Mouse (Mus musculus) heart, adult 2 months (tissue): ENCODE data around the gene Olfr1308.

Source experiments
- CTCF ChIP-seq: fragments of 200-600 bp; IDR thresholded peaks from 2 replicates; pipeline ENCODE4 v1.8.1; 2022; ENCODE audit warnings: antibody characterized with exemption, mild to moderate bottlenecking, moderate library complexity
- EP300 ChIP-seq: fragments of 200-500 bp; IDR thresholded peaks from 2 replicates; pipeline ENCODE4 v1.6.1; 2011; ENCODE audit warnings: low read depth, low read length, control low read depth; ENCODE audit not compliant: insufficient read depth

- TF ChIP-seq CTCF (no peak), EP300 (no peak)
Measured at GRCm38 (mm10) chr2:111964844-111965243, at the start of gene Olfr1308.
